Mouse (Mus musculus): ENCODE measurements around the gene Zfp668.
A peak's percentile ranks its signal among the peaks of the same experiment; 100 is the strongest.
"Not testable (repeated sequence)": the region's sequence is repeated elsewhere in the genome, so short reads cannot be mapped to it uniquely, and the experiment has no call there.

The Zfp668 gene

DNA sequence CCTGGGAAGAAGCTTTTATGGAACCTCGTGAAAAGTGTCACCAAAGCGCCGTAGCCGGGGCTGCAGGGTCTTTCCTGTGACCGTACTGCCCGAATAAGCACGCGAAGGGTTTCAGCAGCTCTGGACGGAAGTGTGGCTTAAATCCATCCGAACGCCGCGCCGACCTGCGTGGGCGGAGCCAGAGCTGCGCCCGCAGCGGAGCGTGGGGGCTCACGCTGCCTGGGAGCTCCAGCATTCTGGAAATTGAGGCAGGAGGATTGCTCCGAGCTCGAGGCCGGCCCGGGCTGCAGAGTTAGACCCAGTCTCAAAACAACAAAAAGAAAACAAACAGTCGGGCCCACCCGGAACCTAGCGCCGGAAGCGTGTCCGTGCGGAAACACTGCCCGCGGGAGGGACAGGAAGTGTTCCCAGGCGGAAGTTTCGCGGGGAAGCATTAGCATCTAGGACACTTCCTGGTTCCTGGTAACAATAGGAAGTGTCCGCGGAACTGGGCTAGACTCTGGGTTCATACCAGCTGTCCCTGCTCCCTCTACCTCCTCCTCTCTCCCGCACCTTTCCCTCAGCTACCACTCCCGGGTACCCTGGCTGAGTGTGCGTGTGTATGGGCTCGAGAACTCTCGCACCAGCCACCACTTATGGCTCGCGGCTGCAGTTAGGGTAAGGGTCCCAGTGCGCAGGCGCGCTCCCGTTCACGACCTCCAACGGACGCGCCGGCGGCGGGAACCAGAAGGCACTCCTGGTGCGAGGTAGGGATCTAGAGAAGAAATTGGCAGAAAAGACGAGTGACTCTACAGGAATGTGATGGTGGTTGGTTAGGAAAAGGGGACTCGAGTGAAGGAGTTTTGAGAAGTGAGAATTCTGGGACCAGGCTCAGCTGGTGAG, at the start of gene Zfp668:
Zfp668 (minus strand) TSS at position 362 of the 882 bp plus-strand sequence.
- peak; percentile 85 for DNase-seq (ENCODE audit: low spot score)

DNA sequence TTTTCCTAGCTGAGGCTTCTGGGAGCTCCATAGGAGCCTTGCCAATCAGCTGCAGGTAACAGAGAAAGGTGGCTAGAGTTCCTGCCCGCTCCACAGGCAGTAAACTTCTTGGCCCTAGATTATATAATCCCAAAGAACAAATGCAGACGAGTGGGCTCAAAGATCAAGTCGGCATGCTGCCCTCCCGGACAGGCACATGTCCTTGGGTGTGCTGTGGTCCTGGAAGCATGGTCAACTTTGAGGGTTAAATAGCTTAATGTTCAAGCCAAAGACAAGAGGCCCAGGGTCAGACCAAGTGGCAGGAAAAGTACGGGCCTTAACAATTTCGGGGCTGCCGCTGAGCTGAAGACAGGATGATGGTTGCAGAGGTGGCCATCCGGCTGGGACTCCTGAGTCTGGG, 49.4 kb upstream of the Zfp668 start:
- DNase-seq (ENCODE audit: low spot score): no peak

DNA sequence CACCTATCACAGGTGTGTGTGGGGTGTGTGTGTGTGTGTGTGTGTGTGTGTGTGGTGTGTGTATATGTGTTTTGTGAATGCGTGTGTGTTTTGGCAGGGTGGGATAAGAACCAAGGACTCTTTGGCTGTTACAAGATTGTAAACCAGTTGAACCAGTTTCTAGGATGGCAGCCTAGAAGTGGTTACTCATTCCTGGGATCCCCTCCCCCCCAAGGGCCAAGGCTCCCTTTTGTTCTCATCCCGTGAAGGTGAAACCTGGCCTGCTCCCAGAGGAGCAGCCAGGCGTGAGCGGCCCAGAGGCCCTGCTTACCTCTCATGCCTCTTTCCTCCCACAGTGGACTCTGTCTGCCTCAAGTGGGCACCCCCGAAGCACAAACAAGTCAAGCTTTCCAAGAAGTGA, 48.6 kb upstream of the Zfp668 start:
- DNase-seq (ENCODE audit: low spot score): no peak

DNA sequence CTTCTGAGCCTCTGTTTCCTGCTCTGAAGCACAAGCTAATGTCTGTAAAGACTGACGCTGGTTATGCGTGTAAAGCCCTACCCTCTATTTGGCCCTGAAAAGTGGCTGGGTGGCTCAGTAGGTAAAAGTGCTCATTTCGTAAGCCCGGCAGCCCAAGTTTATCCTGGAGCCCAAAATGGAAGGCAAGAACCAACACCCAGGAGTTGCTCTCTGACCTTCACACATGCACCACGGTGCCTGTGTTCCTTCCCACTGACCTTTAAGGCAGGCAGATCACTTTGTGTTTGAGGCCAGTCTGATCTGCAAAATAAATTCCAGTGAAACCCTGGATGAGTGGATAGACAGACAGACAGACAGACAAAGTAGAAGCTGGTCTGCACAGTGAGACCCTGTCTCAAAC, 47.1 kb upstream of the Zfp668 start:
- no peak for DNase-seq (ENCODE audit: low spot score)

DNA sequence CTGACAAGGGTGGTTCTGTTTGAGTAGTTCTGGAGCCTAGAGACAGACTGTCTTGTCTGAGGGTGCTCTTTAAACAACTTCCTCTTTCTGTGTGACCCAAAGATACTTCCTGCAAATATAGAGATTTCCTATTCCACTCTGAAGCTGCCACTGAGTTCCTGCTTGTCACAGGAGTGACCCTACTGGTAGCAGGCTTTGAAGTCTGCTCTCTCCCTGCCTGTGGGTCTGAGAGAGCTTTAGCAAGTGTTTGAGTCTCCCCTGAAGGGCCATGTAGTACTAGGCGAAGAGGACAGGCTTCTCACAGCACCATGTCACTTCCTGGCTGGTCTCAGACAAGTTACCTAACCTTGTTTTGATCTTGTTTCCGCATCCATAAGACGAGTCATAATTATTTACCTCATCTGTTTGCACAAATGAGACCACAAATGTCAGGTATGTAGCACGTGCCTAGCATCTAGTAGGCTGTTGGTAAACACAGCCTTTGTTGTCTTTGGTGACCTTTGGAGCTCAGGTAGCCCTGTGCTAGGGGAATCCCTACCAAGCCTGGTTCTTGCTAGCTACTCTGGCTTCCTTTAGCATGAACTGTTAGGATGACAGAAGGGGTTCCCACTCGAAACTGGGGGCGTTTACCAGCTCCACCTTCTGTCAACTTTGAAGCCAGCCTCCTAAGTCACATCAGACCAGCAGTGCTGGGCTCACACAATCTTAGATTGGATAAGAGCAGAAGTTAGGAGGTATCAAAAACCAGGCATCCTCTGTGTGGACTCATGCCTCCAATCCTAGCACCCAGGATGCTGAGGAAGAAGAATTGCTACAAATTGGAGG, 46.0 kb upstream of the Zfp668 start:
- no peak for DNase-seq (ENCODE audit: low spot score)

DNA sequence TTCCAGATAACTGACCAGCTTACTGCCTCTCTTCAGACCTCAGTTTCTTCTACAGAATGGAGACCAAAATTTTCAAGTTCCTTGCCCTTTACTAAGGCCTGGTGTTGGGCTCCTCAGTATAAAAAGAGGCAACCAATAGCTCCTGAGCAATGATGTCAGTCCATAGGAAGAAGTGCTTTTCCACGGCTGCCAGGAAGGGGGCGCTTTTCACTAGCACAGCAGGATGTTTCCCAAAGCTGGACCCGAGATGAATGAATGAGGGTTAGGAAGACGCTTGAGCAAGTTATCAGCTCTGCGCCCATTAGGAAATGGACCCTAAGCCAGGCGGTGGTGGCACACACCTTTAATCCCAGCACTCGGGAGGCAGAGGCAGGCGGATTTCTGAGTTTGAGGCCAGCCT, 44.9 kb upstream of the Zfp668 start:
- no peak for DNase-seq (ENCODE audit: low spot score)

DNA sequence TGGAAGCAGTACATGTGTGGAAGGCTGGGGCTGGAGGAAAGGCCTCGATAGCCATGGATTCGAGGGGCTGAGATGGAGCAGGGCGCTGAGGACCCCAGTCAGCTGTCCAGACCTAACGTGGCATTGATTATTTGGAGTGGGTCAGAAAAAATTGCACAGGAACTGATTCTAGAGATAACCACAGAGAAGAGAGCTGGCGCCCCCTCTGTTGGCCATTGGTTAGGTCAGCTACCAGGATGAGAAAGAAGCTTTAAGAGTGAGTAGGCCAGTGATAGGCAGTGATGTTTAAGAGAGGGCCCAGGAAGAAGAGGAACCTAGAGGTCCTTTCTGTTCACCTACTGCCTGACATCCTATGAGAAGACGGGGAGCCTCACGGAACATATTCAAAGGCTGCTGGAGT, 42.7 kb upstream of the Zfp668 start:
- no peak for DNase-seq (ENCODE audit: low spot score)

DNA sequence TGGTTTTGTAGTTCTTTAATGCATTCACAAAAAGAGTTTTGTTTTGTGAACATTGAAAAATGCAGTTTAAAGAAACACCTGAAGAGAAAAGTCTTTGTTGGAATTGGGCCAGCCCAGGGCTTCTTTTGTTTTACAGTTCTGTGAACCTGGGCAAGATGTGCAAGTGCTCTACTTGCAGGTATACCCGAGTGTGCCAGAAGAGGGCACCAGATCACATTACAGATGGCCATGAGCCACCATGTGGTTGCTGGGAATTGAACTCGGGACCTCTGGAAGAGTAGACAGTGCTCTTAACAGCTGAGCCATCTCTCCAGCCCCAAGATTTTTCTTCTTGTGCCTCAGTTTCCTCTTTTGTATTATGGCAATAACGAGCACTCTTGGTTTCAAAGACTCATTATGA, 41.6 kb upstream of the Zfp668 start:
- no peak for DNase-seq (ENCODE audit: low spot score)

DNA sequence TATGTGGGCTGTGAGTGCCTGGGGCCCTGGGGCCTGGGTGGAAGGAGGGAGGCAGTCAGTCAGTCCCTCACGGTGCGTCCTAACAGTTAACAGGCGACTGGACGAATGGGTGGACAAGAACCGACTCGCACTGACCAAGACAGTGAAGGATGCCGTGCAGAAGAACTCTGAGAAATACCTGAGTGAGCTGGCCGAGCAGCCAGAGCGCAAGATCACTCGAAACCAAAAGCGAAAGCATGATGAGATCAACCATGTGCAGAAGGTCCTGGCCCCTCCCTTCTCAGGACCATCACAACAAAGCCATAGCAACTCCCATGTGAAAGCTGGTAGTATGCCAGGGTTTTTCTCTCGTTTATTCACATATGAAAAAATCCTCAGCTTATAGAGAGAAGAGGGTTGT, 38.7 kb upstream of the Zfp668 start:
- no peak for DNase-seq (ENCODE audit: low spot score)

DNA sequence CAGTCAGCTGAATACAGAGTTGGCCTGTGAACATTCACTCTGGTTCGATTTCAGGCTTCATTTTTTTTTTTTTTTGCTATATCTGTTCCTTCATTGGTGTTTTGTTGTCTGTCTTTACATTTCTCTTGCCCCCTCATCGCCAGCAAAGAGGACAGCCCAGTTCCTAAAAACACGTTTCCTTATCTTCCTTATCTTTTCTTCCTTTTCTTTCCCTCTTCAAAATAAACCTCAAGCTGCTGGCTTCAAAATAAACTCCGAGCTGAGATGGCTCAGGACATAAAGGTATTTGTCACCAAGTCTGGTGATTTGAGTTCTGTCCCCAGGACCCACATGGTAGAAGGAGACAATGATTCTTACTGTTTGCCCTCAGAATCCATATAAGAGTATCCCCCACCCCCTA, 36.3 kb upstream of the Zfp668 start:
- DNase-seq (ENCODE audit: low spot score): no peak

DNA sequence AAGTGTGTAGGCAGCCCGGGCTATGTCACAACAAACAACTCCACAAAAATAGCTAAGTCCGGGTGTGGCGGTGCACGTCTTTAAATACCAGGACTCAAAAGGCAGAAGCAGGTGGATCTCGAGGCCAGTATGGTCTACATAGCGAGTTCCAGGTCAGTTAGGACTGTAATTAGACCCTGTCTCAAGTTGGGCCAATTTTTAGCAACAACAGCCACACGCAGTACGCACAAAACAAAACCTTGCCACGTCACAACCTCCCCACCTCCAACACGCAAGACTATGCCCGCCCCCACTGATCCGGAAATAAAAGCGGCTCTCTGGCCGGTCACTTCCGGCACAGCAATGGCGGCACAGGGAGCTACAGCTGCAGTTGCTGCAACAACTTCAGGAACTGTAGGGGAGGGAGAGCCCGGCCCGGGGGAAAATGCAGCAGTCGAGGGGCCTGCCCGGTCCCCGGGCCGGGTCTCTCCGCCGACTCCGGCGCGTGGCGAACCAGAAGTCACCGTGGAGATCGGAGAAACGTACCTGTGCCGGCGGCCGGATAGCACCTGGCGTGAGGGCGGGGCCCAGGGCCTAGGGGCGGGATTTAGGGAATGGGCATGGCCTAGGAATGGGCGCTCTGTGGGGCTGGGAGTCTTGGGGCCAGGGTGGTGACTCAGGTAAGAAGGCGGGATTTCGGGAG, 35.7 kb upstream of the Zfp668 start, which contains the start of gene Kat8:
Kat8 (plus strand) TSS at position 327 of the 682 bp plus-strand sequence.
- peak; percentile 73 for DNase-seq (ENCODE audit: low spot score)

DNA sequence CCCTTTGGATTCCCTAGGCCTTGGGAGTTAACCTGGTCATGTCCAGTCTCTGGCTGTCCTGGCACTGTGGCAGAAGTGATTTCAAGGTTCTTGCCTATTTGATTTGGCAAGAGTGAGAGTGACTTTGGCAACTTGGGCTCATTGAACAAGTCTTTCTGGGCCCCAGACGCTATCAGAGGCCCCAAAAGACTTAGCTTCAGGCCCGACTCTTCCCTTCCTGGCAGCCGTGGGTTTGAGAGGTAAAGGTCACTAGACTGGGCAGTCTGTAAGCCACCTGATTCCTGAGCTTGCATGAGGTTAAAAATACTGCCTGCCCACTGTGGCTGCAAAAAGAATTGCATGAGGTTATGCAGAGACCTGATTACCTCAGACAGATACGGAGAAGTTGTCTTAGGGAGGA, 32.0 kb upstream of the Zfp668 start:
- DNase-seq (ENCODE audit: low spot score): no peak

DNA sequence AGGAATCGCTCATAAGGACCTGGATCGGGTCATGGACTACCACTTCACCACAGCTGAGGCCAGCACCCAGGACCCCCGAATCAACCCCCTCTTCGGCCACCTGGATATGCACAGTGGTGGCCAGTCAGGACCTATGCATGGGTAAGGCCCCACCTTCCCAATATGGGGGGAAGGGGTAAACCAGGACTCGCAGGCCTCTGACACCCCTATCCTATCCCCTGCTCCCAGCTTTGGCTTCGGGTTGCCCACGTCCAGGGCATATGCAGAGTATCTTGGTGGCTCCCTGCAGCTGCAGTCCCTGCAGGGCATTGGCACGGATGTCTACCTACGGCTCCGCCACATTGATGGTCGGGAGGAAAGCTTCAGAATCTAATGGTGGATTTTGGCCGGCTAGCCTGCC, 31.3 kb upstream of the Zfp668 start:
- no peak for DNase-seq (ENCODE audit: low spot score)

DNA sequence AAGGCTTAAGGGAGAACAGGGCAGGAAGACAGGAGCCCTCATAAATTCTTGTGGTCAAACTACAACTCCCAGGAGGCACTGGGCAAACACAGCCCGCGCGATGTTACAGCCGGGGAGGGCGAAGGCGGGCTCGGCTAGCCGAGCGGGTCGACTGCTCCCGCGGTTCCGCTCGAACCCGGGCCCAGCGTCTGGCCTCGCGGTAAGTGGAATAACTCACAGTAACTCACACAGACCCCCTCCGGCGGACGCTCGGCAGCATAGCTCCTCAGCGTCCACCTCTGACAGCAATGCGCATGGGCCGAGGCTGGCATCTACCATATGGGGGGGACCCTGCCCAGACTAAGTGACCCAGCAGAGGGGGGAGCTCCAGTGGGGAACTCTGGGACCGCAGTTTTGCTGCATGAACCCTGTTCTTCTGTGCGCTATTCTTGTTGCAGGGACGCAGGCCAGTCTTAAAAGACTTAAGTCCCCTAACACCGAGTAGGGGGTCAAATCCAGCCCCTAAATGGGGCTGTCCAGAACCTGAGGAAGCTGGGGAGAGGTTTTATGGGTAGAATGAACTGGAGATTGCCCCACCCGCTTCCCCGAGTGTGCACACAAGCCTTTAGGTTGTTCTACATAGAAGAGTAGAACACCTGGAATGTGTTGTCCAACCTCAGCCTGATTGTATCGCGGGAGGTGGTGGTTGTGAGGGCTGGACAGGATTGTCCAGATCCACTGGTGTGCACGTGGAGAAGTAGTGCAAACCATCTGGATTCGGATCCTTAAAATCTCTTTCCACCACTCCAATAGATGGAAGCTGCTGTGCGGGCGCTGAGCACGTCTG, 27.6 kb upstream of the Zfp668 start, which contains the start of gene Bckdk:
Bckdk (plus strand) TSS at position 112 of the 826 bp plus-strand sequence.
- peak; percentile 58 for DNase-seq (ENCODE audit: low spot score)

DNA sequence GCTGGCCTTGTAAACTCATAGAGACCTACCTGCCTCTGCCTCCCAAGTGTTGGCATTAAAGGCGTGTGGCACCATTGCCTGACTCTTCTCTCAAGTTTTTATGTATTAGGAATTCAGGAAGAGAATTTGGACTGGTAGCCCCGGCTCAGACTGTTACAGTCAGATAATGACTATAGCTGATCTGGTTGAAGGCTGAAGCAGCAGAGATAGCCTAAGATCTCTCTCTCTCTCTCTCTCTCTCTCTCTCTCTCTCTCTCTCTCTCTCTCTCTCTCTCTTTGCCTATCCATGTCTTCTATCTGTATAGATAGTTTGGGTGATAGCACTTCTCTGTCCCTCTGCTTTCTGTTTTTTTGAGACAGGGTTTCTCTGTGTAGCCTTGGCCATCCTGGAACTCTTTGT, 25.1 kb upstream of the Zfp668 start:
- DNase-seq (ENCODE audit: low spot score): no peak

DNA sequence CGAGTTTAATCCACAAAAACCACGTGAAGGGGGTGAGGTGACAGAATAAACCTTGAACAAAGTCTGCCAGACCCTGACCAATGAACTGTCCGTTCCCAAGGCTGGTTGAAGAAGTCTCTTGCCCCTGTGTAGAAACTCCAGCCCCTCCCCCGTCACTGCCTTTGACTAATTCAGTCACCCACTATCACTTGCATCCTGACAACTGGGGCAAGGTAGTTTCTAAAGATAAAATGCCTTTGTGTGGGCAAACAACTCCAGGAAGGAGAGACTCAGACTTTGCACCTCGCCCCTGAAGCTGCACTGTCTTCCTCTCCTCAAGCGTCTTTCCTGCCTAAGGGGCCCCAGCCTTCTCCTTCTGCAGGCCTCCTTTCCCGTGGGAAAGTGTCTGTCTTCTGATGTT, 23.4 kb upstream of the Zfp668 start:
- DNase-seq (ENCODE audit: low spot score): no peak

DNA sequence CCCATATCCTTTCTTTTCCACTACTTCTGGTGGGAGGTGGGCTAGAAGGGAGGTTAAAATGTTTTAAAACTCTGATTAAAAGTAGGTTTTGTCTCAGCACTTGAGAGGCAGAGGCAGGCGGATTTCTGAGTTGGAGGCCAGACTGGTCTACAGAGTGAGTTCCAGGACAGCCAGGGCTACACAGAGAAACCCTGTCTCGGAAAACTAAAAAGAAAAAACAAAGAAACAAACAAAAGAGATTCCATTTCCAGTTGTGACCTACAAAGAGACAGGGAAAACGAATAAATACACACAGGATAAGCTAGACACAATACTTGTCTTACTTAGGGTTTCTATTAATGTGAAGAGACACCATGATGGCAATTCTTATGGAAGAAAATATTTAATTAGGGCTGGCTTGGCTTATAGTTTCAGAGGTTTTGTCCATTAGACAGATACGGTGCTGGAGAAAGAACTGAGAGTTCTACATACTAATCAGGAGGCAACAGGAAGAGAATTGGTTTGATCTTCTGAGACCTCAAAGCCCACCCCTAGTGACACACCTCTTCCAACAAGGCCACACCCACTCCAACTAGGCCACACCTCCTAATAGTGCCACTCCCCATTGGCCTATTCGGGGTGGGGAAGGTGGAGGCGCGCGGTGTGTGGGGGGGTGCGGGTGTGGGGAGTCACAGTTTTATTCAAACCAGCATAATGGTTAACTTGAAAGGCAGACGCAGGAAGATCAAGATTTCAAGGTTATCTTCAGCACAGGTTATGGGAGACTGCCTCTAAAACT, 21.7 kb upstream of the Zfp668 start:
- no peak for DNase-seq (ENCODE audit: low spot score)

DNA sequence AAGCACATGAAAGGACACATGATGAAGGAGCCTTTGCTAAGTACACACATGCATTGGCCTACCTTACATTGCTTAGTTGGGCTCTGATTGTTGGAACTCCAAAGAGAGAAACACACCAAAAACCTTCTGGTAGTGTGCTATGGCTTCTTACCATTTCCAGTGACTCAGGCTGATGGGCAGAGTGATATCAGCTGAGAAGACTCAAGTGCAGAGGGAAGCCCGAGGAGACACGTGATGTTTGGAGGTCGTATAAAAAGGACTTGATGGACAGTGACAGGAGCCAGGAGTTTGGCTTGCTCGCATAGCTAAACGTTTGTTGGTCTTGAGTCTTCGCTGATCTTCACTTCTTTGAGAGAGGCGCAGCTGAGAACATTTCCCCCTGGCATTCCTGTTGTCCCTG, 20.9 kb upstream of the Zfp668 start:
- no peak for DNase-seq (ENCODE audit: low spot score)

DNA sequence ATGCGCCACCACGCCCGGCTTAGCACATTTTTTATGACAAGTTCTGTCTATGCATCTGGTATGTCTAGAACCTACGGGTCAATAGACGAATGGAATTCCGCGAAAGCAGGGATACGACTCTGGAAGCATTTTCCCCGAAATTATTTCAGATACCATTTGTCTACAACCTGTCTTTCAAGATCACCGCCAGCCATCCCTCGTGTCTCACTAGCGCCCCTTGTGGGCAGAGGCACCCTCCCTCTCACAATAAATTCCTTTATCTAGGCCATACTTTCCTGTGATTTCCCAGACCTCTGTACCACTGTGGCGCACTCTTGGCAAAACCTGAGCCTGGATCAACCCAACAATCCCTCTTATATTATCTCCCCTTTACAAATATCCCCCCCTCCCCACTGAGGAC, 19.8 kb upstream of the Zfp668 start:
- no peak for DNase-seq (ENCODE audit: low spot score)

DNA sequence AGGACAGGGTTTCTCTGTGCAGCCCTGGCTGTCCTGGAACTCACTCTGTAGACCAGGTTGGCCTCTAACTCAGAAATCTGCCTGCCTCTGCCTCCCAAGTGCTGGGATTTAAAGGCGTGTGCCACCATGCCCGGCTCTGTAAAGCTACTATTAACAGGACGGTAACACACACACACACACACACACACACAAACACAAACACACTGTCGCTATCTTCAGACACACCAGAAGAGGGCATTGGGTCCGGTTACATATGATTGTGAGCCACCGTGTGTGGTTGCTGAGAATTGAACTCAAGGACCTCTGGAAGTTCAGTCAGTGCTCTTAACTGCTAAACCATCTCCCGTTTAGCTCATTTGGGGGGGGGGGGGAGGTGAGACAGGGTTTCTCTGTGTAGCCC, 19.3 kb upstream of the Zfp668 start:
- DNase-seq (ENCODE audit: low spot score): not testable (repeated sequence)

DNA sequence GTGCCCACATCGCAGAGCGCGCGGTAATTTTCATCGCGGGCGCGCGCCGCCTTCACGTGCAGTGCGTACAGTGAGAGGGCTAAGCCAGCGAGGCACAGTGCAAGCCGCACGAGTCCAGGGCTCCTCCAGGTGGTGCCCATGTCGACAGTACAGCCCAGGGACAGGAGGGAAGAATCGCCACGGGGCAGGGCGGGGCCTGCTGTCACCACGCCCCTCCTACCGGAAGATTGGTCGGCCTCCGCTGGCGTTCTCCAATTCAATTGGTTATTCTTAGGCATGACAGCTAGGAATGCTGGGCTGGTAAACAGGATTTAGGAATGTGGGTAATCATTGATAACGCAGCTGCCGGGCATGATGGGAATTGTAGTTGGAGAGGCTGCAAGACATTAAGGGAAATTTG, 18.8 kb upstream of the Zfp668 start, which contains the start of the genes Gm21974 and Vkorc1:
Gm21974 (minus strand) TSS at position 13 of the 400 bp plus-strand sequence.
Vkorc1 (minus strand) TSS at position 176 of the 400 bp plus-strand sequence.
- DNase-seq (ENCODE audit: low spot score): peak; percentile 72

Data from ovary, postnatal 10 days (tissue).